Mouse (Mus musculus) intestine, postnatal 0 days (tissue): ENCODE results near the gene Syngr2. TPM values are rescaled to one million over a fixed set of nuclear protein-coding genes. Genes with fewer than 3 reads are reported as not detected.

ENCODE experiments used
- ATAC-seq: fragments of 200-750 bp; cut with Nextera tagmentation; 2 replicates; pipeline ENCODE4 v1.8.0; 2017; ENCODE audit warnings: mild to moderate bottlenecking, moderate TSS enrichment, moderate library complexity
- H3K27ac ChIP-seq: fragments of 300-500 bp; sonication (generic); 2 replicates; pipeline ENCODE4 v1.5.1; 2014; ENCODE audit warnings: mild to moderate bottlenecking, low read depth, low read length, moderate library complexity
- H3K27me3 ChIP-seq: fragments of 300-500 bp; sonication (generic); replicated peaks from 2 replicates; pipeline ENCODE4 v1.6.1; 2014; ENCODE audit warnings: low read length, mixed read lengths; ENCODE audit not compliant: control insufficient read depth, insufficient read depth
- H3K36me3 ChIP-seq: fragments of 300-500 bp; sonication (generic); 2 replicates; pipeline ENCODE4 v1.6.1; 2014; ENCODE audit warnings: mild to moderate bottlenecking, moderate library complexity; ENCODE audit not compliant: control insufficient read depth, insufficient read depth
- H3K4me1 ChIP-seq: fragments of 300-500 bp; sonication (generic); replicated peaks from 2 replicates; pipeline ENCODE4 v1.6.1; 2014; ENCODE audit warnings: antibody characterized with exemption, low read length, mixed read lengths; ENCODE audit not compliant: control insufficient read depth, insufficient read depth
- H3K4me2 ChIP-seq: fragments of 300-500 bp; sonication (generic); replicated peaks from 2 replicates; pipeline ENCODE4 v1.6.1; 2014; ENCODE audit warnings: low read depth, mild to moderate bottlenecking, moderate library complexity
- H3K4me3 ChIP-seq: fragments of 300-500 bp; sonication (generic); 2 replicates; pipeline ENCODE4 v1.5.1; 2014; ENCODE audit warnings: low read depth, low read length
- H3K9ac ChIP-seq: fragments of 300-500 bp; sonication (generic); 2 replicates; pipeline ENCODE4 v1.6.1; 2014; ENCODE audit warnings: mild to moderate bottlenecking, low read depth, low read length
- H3K9me3 ChIP-seq: fragments of 300-500 bp; sonication (generic); 2 replicates; pipeline ENCODE4 v1.6.1; 2016; ENCODE audit warnings: mixed run types; ENCODE audit not compliant: control insufficient read depth
- CTCF ChIP-seq: sonication (generic); IDR thresholded peaks from 2 replicates; pipeline ENCODE4 v1.5.1; 2016; ENCODE audit warnings: low read depth, mild to moderate bottlenecking, control low read depth, antibody characterized with exemption, moderate library complexity
- WGBS: fragments of 180-500 bp; shearing (Covaris S2); extraction: QIAGEN DNeasy Blood & Tissue Kit; methylation state at CpG from one replicate; pipeline ENCODE4 v1.1.7; 2014; 5-methylcytosine and 5-hydroxymethylcytosine counted together
- polyA plus RNA-seq: library from polyadenylated mRNA; unstranded; fragments of >200 nt; fragmentation: Nextera tagmentation; extraction: Ambion mirVana; gene quantifications from 2 replicates; pipeline ENCODE4 v1.2.1, GENCODE M21; 2015

Gene Syngr2
- polyA plus RNA-seq, 1 experiment from 2014 or later: 129 TPM

DNA sequence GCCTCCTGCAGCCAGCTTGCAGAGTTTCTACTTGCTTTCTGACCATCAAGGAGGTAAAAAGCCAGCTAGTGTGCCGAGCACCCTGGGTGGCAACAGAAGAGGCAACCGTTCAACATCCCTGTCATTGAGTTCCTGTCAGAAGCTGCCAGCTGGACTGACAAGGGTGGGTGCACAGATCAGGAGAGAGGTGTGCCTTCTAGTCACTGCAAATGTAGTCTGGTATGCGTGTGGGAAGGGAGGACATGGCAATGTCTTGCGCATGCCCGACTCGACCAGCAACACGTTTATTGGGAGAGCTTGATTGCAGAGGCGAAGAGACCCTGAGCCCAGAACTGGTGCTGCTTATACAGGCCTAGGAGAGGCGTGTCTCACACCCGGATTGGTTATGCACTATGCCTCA is 48.0 kb downstream of the Syngr2 start:
- Histone ChIP-seq H3K27me3 (no peaks in the 10 kb centered on the region), H3K9ac (no peak overlapping the region), H3K4me1 (no peaks in the 10 kb centered on the region), H3K4me3 (no peak overlapping the region), H3K4me2 (no peak overlapping the region), H3K27ac (no peak overlapping the region), H3K9me3 (no peaks in the 10 kb centered on the region), H3K36me3 (peaks cover 32% of the 10 kb centered on the region)
- no peak for ATAC-seq
- no peak for TF ChIP-seq CTCF
- 92% methylated on average over 10 of the region's 10 CpGs for WGBS

DNA sequence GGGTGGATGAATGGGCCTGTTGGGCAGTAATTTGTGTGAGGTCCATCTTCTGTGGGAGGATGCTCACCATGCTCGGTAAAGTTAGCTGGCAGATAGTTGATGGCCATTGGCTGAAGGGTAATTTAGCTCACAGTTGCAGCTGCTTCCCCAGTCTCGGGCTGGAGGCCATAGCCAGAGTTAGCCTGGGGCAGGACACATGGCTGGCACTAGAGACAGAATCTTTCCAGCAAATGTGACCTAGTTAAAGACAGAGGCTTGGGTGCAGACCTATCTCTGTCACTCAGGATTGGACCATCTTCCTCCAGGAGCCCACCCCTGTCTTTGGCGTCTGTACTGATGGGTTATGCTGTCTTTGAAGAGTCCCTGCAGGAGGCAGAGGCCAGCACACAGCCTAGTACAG is 48.9 kb downstream of the Syngr2 start:
- 54% methylated on average over 3 of the region's 3 CpGs for WGBS
- Histone ChIP-seq H3K4me2 (no peak overlapping the region), H3K9me3 (no peaks in the 10 kb centered on the region), H3K36me3 (peaks cover 23% of the 10 kb centered on the region), H3K27ac (no peak overlapping the region), H3K4me1 (0 out of 2 replicates have a peak, but pooled peaks cover 4% of the 10 kb centered on the region), H3K4me3 (no peak overlapping the region), H3K27me3 (no peaks in the 10 kb centered on the region), H3K9ac (no peak overlapping the region)
- no peak for ATAC-seq
- no peak for TF ChIP-seq CTCF

DNA sequence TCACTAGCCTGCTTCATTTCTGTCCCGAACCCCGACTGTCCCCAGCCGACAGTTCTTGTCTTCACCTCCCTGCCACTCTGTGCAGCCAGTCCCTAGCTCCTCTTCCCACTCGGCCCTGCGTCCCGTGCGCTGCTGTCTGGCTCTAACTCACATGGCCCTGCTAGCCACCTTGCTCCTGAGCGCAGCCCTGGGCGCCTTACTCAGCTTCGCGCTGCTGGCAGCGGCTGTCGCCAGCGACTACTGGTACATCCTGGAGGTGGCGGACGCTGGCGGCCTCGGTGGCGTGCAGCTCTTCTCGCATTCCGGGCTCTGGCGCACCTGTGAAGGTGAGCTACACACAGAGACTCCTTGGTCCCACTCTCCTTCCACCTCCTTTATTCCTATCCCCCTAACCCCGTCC is 51.1 kb downstream of the Syngr2 start, which contains the start of gene Tmem235:
Gene Tmem235, plus strand, starts transcription at position 152 of the 400 bp plus-strand sequence.
- H3K9ac ChIP-seq: no peak within 1 kb of the TSS
- TF ChIP-seq CTCF: peak; percentile 19; the same call in 1 of the 2 replicates
- WGBS: 12% methylated on average over 23 of the region's 23 CpGs
- H3K9me3 ChIP-seq: no peaks in the 10 kb centered on the region
- no peaks in the 10 kb centered on the region for H3K27me3 ChIP-seq
- H3K4me2 ChIP-seq: peak within 1 kb of the TSS; percentile 28
- no peak for ATAC-seq
- H3K4me1 ChIP-seq: 0 out of 2 replicates have a peak, but pooled peaks cover 11% of the 10 kb centered on the region
- H3K27ac ChIP-seq: no peak within 1 kb of the TSS
- H3K4me3 ChIP-seq: no peak within 1 kb of the TSS
- H3K36me3 ChIP-seq: peaks cover 20% of the 10 kb centered on the region

DNA sequence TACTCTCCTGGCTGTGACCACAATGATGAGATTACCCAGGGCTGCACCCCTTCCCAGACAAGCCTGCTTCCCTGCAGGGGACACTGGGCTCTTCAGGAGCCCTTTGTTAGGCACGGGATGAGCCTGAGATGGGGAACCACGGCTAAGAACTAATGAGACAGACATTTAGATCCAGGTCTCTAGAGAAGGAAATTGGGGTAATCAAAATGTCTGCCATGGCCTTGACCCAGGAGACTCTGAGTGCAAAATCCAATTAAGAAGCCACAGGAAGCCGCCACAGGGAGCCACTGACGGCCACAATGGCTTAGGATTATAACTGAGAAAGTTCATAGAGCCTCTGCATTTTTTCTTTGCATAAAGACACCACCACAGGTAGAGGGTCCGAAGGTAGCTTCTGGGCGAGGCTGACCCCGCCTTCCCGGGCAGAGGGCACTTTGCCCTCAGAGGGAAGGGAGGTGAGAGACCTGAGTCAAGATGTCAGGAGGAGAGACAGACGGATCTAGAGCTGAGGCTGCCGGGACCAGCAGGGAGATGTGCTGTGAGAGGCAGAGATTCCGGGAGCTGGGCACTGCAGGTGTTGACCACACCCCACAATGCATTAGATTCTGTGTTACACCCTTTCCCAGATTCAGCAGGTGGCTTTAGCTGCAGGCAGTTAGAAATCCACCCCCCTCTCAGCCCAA is 53.8 kb downstream of the Syngr2 start:
- no peak overlapping the region for H3K4me3 ChIP-seq
- peak overlapping the region; percentile 68 for H3K27ac ChIP-seq
- no peak for TF ChIP-seq CTCF
- no peak overlapping the region for H3K9ac ChIP-seq
- WGBS: 21% methylated on average over 11 of the region's 11 CpGs
- no peaks in the 10 kb centered on the region for H3K27me3 ChIP-seq
- H3K9me3 ChIP-seq: no peaks in the 10 kb centered on the region
- peak; percentile 77 for ATAC-seq
- peak overlapping the region; percentile 22 for H3K4me2 ChIP-seq
- H3K36me3 ChIP-seq: no peaks in the 10 kb centered on the region; the same call in 1 of the 2 replicates
- 0 out of 2 replicates have a peak, but pooled peaks cover 11% of the 10 kb centered on the region for H3K4me1 ChIP-seq

Other genes with a start within 250 kb of the Syngr2 start
- gene Tnrc6c, start 155.4 kb upstream of the Syngr2 start, polyA plus RNA-seq: 6.1 and 6.9 TPM in 2 replicates
- 18.2 TPM in 2 replicates for gene Tmc8, start 27.6 kb upstream of the Syngr2 start, polyA plus RNA-seq
- 23.8 and 26.3 TPM in 2 replicates for gene Tmc6, start 27.5 kb upstream of the Syngr2 start, polyA plus RNA-seq
- gene 6030468B19Rik, start 12.0 kb upstream of the Syngr2 start, polyA plus RNA-seq: not detected in 2 replicates
- 0.29 and 0.37 TPM in 2 replicates for gene Gm20708, start within 50 bp of the Syngr2 start, polyA plus RNA-seq
- gene Afmid, start 16.3 kb downstream of the Syngr2 start, polyA plus RNA-seq: 7.0 and 9.2 TPM in 2 replicates
- gene Tk1, start 16.4 kb downstream of the Syngr2 start, polyA plus RNA-seq: 36.3 and 44.8 TPM in 2 replicates
- 84.0 and 86.0 TPM in 2 replicates for gene Birc5, start 39.6 kb downstream of the Syngr2 start, polyA plus RNA-seq
- gene Tmem235, start 51.1 kb downstream of the Syngr2 start, polyA plus RNA-seq: not detected in 2 replicates
- 15.8 and 16.4 TPM in 2 replicates for gene Tha1, start 63.8 kb downstream of the Syngr2 start, polyA plus RNA-seq
- gene Socs3, start 160.4 kb downstream of the Syngr2 start, polyA plus RNA-seq: 15.7 and 15.9 TPM in 2 replicates
- gene Pgs1, start 176.6 kb downstream of the Syngr2 start, polyA plus RNA-seq: 23.1 and 24.0 TPM in 2 replicates